Mouse (Mus musculus) c-Kit-positive CD71-positive TER-119-positive erythroid progenitor cells, embryonic 14.5 days (primary cell): ENCODE measurements around the gene Alppl2.

ENCODE experiments used
- DNase-seq: peaks from one replicate; pipeline ENCODE4 v3.0.0-alpha.2; 2013; ENCODE audit warnings: low spot score

The Alppl2 gene

DNA sequence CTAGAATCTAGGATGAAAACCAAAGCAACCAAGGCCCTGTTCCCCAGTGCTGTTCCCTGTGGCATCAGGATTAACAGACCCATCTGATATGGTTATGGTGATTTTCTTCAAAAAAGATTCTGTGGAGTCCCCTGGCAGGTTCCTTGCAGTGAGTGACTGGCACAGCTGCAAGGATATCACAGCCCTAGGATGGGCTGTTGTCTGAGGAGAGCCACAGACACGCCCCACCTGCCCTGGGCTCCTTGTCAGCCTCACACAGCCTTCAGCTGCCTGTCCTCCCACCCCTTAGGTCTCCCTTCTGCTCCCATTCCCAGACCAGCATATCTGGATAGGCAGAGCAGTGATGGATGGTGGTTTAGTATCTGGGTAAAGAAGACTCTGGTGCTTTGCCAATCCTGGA, 39.0 kb downstream of the Alppl2 start:
- DNase-seq, result no peak

DNA sequence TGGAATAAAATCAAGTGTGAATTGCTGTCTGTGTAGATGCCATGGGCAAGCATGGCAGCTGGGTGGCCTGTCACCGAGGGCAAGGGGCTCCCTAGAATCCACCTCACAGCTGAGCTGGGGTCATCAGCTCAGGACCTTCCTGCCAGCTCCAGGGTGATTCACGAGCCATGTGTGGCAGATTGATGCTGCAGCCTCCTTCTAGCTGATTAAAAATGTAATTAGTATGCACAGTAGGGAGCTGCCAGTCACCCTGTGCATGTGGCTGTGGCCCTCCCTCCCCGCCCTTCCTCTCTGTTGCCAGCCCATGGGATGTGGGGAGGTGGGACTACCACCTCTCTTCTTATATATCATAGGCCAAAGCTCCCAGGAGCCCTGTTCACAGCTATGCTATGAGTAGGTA, 39.7 kb downstream of the Alppl2 start:
- no peak for DNase-seq

DNA sequence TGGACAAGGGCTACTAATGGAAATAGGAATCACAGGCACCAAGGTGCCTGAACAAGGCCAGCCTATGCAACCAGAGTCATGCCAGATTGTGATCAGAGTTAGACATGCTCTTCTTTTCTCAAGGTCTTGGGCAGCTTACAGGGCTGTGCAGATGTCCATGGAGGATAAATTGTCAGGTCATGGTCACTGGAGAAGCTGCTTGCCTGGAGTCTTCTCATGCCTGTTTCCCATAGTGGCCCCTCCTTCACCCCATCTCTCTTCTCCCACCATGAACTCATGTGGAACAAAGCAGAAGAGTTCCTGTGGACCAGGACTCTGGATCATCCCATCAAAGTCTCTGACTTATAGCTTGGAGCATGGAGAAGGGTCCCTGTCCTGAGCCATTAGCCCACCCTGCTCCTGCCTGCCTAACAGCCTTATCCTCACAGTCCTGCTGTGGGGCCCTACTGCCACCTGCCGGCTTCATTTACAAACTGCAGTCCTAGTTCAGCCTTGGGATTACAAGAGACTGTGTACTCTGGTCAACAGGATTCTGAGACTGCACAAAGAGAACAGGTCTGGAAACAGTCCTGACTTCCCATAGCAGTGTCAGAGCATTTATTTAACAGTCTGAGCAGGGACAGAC, 47.8 kb downstream of the Alppl2 start:
- DNase-seq, result peak; percentile 48

DNA sequence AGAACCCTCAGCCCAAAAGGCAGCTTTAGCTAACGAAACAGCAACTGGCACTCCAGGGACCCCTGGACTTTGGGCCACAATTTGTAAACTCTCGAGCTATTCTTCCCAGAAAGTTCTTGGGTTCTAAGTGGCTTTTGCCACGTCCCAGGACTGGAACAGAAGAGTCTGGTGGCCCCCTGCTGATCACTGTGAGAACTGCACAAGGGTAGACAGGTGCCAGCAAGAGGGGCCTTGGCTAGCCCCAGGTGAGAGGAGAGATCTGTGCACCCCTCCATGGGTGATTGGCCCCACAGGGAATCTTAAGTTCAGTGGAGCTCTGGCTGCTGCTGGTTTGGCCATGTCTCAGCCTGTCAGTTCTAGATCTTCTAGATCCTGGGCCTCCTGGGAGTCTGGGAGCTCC, 48.6 kb downstream of the Alppl2 start:
- DNase-seq, result peak; percentile 54

DNA sequence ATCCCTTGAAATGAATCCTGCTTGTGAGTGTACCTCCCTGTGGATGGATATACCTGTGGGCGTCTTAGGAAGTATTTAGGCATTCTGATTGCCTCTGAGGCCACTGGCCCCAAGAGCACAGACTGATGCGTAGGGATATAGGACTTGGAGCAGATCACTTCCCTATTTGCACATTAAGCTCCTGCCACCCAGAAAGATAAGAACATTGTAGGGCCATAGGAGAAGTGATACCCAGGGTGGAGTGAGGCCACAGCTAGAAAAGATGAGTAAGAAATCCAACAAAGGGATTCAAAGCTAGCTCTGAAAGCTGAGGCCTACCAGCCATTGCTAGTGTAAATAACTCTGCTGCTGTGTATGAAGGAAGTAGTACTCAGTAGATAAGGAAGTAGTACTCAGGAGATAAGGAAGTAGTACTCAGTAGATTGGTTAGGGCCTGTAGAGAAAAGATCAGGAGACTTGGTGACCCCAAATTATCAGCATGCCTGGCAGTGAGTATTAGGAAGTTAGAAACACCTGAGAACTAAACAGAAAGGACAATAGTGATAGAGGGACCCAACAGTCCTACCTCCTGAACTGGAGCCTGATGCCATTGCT, 51.2 kb downstream of the Alppl2 start:
- DNase-seq, result no peak
